Mouse (Mus musculus) lung, embryonic 16.5 days (tissue): ENCODE results near the gene Medag. TPM values are rescaled to one million over a fixed set of nuclear protein-coding genes. Genes with fewer than 3 reads are reported as not detected.
A peak's percentile ranks its signal among the peaks of the same experiment; 100 is the strongest.

Experiments
- ATAC-seq: fragments of 200-750 bp; cut with Nextera tagmentation; 2 replicates; pipeline ENCODE4 v1.8.0; 2017; ENCODE audit warnings: low read depth, mild to moderate bottlenecking, moderate library complexity
- H3K27ac ChIP-seq: fragments of 300-500 bp; sonication (generic); 2 replicates; pipeline ENCODE4 v1.5.1; 2014; ENCODE audit warnings: mild to moderate bottlenecking, control low read depth, low read length
- H3K27me3 ChIP-seq: fragments of 300-500 bp; sonication (generic); 2 replicates; pipeline ENCODE4 v1.6.1; 2014; ENCODE audit warnings: low read depth, low read length, mixed read lengths; ENCODE audit not compliant: control insufficient read depth, insufficient read depth
- H3K36me3 ChIP-seq: fragments of 300-500 bp; sonication (generic); 2 replicates; pipeline ENCODE4 v1.6.1; 2014; ENCODE audit warnings: low read length; ENCODE audit not compliant: control insufficient read depth, insufficient read depth
- H3K4me1 ChIP-seq: fragments of 300-500 bp; sonication (generic); replicated peaks from 2 replicates; pipeline ENCODE4 v1.6.1; 2014; ENCODE audit warnings: low read length, mixed read lengths; ENCODE audit not compliant: control insufficient read depth, insufficient read depth
- H3K4me2 ChIP-seq: fragments of 300-500 bp; sonication (generic); 2 replicates; pipeline ENCODE4 v1.6.1; 2014; ENCODE audit warnings: low read depth, low read length, control low read depth
- H3K4me3 ChIP-seq: fragments of 300-500 bp; sonication (generic); 2 replicates; pipeline ENCODE4 v1.5.1; 2014; ENCODE audit warnings: mild to moderate bottlenecking, low read length, control low read depth
- H3K9ac ChIP-seq: fragments of 300-500 bp; sonication (generic); 2 replicates; pipeline ENCODE4 v1.6.1; 2014; ENCODE audit warnings: low read length, control low read depth
- H3K9me3 ChIP-seq: fragments of 300-500 bp; sonication (generic); 2 replicates; pipeline ENCODE4 v1.6.1; 2016; ENCODE audit warnings: low read length; ENCODE audit not compliant: control insufficient read depth
- WGBS: fragments of 180-500 bp; shearing (Covaris S2); extraction: QIAGEN DNeasy Blood & Tissue Kit; methylation state at CpG from one replicate; pipeline ENCODE4 v1.1.7; 2014; 5-methylcytosine and 5-hydroxymethylcytosine counted together
- polyA plus RNA-seq: library from polyadenylated mRNA; unstranded; fragments of >200 nt; fragmentation: Nextera tagmentation; extraction: Ambion mirVana; gene quantifications from 2 replicates; pipeline ENCODE4 v1.2.1, GENCODE M21; 2015

The Medag gene
- polyA plus RNA-seq, 1 experiment from 2014 or later, result 1.2 TPM

GRCm38 (mm10) chr5:149414369-149415167, 3.0 kb downstream of the Medag start:
- WGBS, result 65% methylated on average over 9 of the region's 9 CpGs
- H3K4me1 ChIP-seq, result peaks cover 5% of the 10 kb centered on the region
- H3K4me3 ChIP-seq, result no peak overlapping the region
- no peak for ATAC-seq
- H3K9ac ChIP-seq, result no peak overlapping the region
- no peak overlapping the region for H3K27ac ChIP-seq
- no peaks in the 10 kb centered on the region; the same call in 1 of the 2 replicates for H3K27me3 ChIP-seq
- H3K36me3 ChIP-seq, result no peaks in the 10 kb centered on the region
- H3K4me2 ChIP-seq, result no peak overlapping the region
- peaks cover 3% of the 10 kb centered on the region; the same call in 1 of the 2 replicates for H3K9me3 ChIP-seq

GRCm38 (mm10) chr5:149417381-149417780, 5.8 kb downstream of the Medag start:
- Histone ChIP-seq H3K4me3 (no peak overlapping the region), H3K9ac (no peak overlapping the region), H3K4me2 (no peak overlapping the region), H3K9me3 (peaks cover 3% of the 10 kb centered on the region; the same call in 1 of the 2 replicates), H3K4me1 (no peaks in the 10 kb centered on the region), H3K27me3 (no peaks in the 10 kb centered on the region), H3K27ac (no peak overlapping the region), H3K36me3 (no peaks in the 10 kb centered on the region)
- no peak for ATAC-seq
- WGBS, result 93% methylated on average over 4 of the region's 4 CpGs

GRCm38 (mm10) chr5:149426525-149426924, 15.0 kb downstream of the Medag start:
- H3K9me3 ChIP-seq, result no peaks in the 10 kb centered on the region
- no peak overlapping the region for H3K4me3 ChIP-seq
- H3K27me3 ChIP-seq, result no peaks in the 10 kb centered on the region
- 88% methylated on average over 3 of the region's 3 CpGs for WGBS
- no peaks in the 10 kb centered on the region for H3K36me3 ChIP-seq
- H3K4me1 ChIP-seq, result peaks cover 18% of the 10 kb centered on the region
- no peak overlapping the region for H3K4me2 ChIP-seq
- no peak for ATAC-seq
- no peak overlapping the region for H3K27ac ChIP-seq
- H3K9ac ChIP-seq, result no peak overlapping the region

DNA sequence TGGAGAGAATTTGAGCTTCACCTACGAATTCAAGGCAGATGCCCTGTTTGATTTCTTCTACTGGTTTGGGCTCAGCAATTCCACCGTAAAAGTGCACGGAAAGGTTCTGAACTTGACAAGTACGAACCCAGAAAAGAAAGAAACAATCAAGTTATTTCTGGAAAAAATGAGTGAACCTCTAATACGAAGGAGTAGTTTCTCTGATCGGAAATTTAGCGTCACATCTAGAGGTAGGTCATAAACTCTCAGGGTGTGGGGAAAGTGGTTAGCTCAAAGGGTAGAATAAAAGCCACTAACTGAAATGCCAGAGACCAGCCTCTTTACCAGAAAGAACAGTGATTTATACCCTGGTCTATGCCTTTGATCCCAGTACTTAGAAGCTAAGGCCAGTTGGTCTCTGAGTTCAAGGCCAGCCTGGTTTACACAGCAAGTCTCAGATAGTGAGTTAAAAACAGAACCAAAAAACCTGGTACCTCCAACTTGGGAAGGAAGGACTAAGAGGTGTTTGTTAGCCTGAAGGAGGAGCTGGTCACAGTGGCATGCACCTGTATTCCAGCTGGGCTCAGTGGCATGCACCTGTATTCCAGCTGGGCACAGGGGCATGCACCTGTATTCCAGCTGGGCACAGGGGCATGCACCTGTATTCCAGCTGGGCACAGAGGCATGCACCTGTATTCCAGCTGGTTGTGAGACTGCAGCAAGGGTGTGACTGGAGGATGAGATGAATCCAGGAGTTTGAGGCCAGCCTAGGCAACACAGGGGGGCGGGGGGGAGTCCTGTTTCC, 15.9 kb downstream of the Medag start:
- no peaks in the 10 kb centered on the region for H3K27me3 ChIP-seq
- H3K4me1 ChIP-seq, result peaks cover 18% of the 10 kb centered on the region
- no peak overlapping the region for H3K4me2 ChIP-seq
- ATAC-seq, result no peak
- no peaks in the 10 kb centered on the region for H3K9me3 ChIP-seq
- H3K36me3 ChIP-seq, result no peaks in the 10 kb centered on the region
- no peak overlapping the region for H3K27ac ChIP-seq
- no peak overlapping the region for H3K9ac ChIP-seq
- H3K4me3 ChIP-seq, result no peak overlapping the region
- 91% methylated on average over 8 of the region's 8 CpGs for WGBS

- ATAC-seq, result peak; percentile 69
- Histone ChIP-seq H3K27me3 (no peaks in the 10 kb centered on the region), H3K9me3 (no peaks in the 10 kb centered on the region), H3K9ac (peak overlapping the region; percentile 49), H3K36me3 (no peaks in the 10 kb centered on the region), H3K27ac (peak overlapping the region; percentile 57), H3K4me1 (peaks cover 18% of the 10 kb centered on the region), H3K4me2 (peak overlapping the region; percentile 1; the same call in 1 of the 2 replicates), H3K4me3 (no peak overlapping the region)
- WGBS, result 11% methylated on average over 6 of the region's 6 CpGs
Measured at GRCm38 (mm10) chr5:149428347-149428746, 16.8 kb downstream of the Medag start.

DNA sequence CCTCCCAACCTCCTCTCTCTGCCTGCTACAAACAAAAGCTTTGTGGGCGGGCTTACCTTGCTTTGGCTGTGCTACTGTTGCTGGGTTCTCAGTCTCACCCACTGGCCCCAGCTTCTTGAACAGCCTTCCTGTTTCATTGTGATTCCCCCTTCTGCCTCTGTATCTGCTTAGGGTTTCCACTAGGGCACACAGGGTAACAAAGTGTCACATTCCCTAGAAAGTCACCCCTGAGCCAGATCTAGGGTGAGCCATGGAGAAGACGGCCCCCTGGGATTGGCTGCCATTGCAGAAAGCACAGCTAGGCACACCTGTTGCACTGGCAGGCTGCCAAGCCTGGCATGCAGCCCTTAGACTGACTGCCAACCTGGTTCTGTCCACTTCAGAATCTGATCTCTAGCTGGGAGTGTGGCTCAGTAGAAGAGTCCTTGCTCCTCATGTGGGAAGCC, 17.3 kb downstream of the Medag start:
- Histone ChIP-seq H3K9me3 (no peaks in the 10 kb centered on the region), H3K27me3 (no peaks in the 10 kb centered on the region), H3K4me2 (no peak overlapping the region), H3K9ac (no peak overlapping the region), H3K27ac (peak overlapping the region; percentile 57), H3K36me3 (no peaks in the 10 kb centered on the region), H3K4me1 (peaks cover 20% of the 10 kb centered on the region), H3K4me3 (no peak overlapping the region)
- peak; percentile 83 for ATAC-seq
- WGBS, result 31% methylated on average over 2 of the region's 2 CpGs

DNA sequence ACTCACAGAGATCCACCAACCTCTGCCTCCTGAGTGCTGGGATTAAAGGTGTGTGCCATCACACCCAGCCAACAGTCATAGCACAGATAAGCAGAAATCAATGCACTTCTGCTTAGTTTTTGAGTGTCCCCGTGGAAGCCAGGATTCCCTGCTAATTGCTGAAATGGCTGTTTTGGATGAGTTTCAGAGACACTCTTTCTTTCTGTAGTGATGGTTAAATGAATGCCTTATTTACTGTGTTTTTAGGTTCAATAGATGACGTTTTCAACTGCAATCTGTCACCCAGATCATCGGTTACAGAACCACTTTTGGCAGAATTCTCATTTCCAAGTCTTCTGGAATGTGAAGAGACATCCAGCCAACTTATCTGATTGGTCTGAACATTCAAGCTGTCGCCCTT, 18.0 kb downstream of the Medag start:
- ATAC-seq, result no peak
- no peak overlapping the region for H3K27ac ChIP-seq

GRCm38 (mm10) chr5:149430943-149431342, 19.4 kb downstream of the Medag start:
- WGBS, result 88% methylated on average over 3 of the region's 3 CpGs

More for the DNA sequence above, 18.0 kb downstream of the Medag start:
- WGBS, result 46% methylated on average over 4 of the region's 4 CpGs
- H3K4me2 ChIP-seq, result no peak overlapping the region
- H3K36me3 ChIP-seq, result no peaks in the 10 kb centered on the region
- peaks cover 20% of the 10 kb centered on the region for H3K4me1 ChIP-seq
- H3K9ac ChIP-seq, result no peak overlapping the region
- no peak overlapping the region for H3K4me3 ChIP-seq
- no peaks in the 10 kb centered on the region for H3K27me3 ChIP-seq
- no peaks in the 10 kb centered on the region for H3K9me3 ChIP-seq

DNA sequence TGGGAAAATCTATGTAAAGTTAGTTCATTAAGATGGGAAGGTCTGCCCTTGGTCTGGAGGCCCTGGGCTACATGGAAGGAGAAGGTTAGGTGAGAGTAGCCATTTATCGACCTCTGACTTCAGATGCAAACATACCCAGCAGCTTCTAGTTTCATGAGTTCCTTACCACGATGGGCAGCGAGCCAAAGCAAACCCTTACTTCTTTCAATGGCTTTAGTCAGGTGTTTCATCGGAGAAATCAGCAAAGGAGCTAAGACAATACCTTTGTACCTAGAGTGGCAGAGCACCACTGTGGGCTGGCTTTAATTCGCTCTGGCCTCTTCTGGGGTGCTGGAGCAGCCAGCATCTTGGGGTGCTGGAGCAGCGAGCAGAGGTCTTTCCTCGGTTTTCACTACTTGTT, 22.1 kb downstream of the Medag start:
- H3K4me3 ChIP-seq, result no peak overlapping the region
- H3K4me2 ChIP-seq, result no peak overlapping the region
- H3K27ac ChIP-seq, result peak overlapping the region; percentile 74
- peak; percentile 41; the same call in 1 of the 2 replicates for ATAC-seq
- no peak overlapping the region for H3K9ac ChIP-seq
- no peaks in the 10 kb centered on the region for H3K27me3 ChIP-seq
- H3K9me3 ChIP-seq, result no peaks in the 10 kb centered on the region
- WGBS, result 40% methylated on average over 7 of the region's 7 CpGs
- H3K4me1 ChIP-seq, result peaks cover 15% of the 10 kb centered on the region
- no peaks in the 10 kb centered on the region for H3K36me3 ChIP-seq

More at GRCm38 (mm10) chr5:149430943-149431342, 19.4 kb downstream of the Medag start:
- Histone ChIP-seq H3K9ac (no peak overlapping the region), H3K27ac (no peak overlapping the region), H3K27me3 (no peaks in the 10 kb centered on the region), H3K36me3 (no peaks in the 10 kb centered on the region), H3K9me3 (no peaks in the 10 kb centered on the region), H3K4me2 (no peak overlapping the region), H3K4me1 (peaks cover 20% of the 10 kb centered on the region), H3K4me3 (no peak overlapping the region)
- no peak for ATAC-seq
